Mouse (Mus musculus) adrenal gland, postnatal 14 days (tissue): Measurements from ENCODE around the gene Med1. TPM values are rescaled to one million over a fixed set of nuclear protein-coding genes. Genes with fewer than 3 reads are reported as not detected.
"Not testable (repeated sequence)": the region's sequence is repeated elsewhere in the genome, so short reads cannot be mapped to it uniquely, and the experiment has no call there.

Experiments
- DNase-seq: peaks from one replicate; pipeline ENCODE4 v3.0.0; 2021; ENCODE audit warnings: mixed read lengths
- long read RNA-seq, 2 experiments: library from polyadenylated mRNA; stranded (forward); transcript quantifications; one replicate each; pipeline ENCODE4 v2.0.0; 2021
- total RNA-seq: library from RNA; stranded (reverse); gene quantifications from 2 replicates; pipeline ENCODE4 v1.2.3, GENCODE M21; 2021

The Med1 gene
- total RNA-seq = 52.3 and 58.3 TPM in 2 replicates
- long read RNA-seq, experiment 1, full-length matches to known transcripts = 5 of 18 reads
- long read RNA-seq, experiment 1, partial matches to known transcripts = 2 of 18 reads
- long read RNA-seq, experiment 1, other reads (novel, unspliced or antisense) = 11 of 18 reads
- long read RNA-seq, experiment 2, partial matches to known transcripts = 1 of 9 reads
- long read RNA-seq, experiment 2, other reads (novel, unspliced or antisense) = 6 of 9 reads

- peak; percentile 96 for DNase-seq
These were observed at the start of gene Med1 for GRCm38 (mm10) chr11:98192901-98193805. Gene Med1, minus strand, starts transcription at chr11:98193293.

GRCm38 (mm10) chr11:98238995-98239394 is 45.9 kb upstream of the Med1 start:
- DNase-seq = no peak

GRCm38 (mm10) chr11:98238416-98238815 is 45.3 kb upstream of the Med1 start:
- DNase-seq = no peak

- DNase-seq = no peak
These were observed 33.3 kb upstream of the Med1 start for GRCm38 (mm10) chr11:98226349-98226748.

GRCm38 (mm10) chr11:98213311-98213710 is 20.2 kb upstream of the Med1 start:
- DNase-seq = no peak

GRCm38 (mm10) chr11:98209661-98210060 is 16.6 kb upstream of the Med1 start:
- DNase-seq = not testable (repeated sequence)

GRCm38 (mm10) chr11:98206281-98206680 is 13.2 kb upstream of the Med1 start:
- DNase-seq = not testable (repeated sequence)

- DNase-seq = no peak
These were observed 12.4 kb upstream of the Med1 start for GRCm38 (mm10) chr11:98205463-98205862.

GRCm38 (mm10) chr11:98203931-98204421 is 10.9 kb upstream of the Med1 start:
- peak; percentile 22 for DNase-seq

GRCm38 (mm10) chr11:98203351-98203911 is 10.3 kb upstream of the Med1 start:
- DNase-seq = no peak

- DNase-seq = peak; percentile 97
These were observed 9.7 kb upstream of the Med1 start, which contains the start of gene Cdk12 for GRCm38 (mm10) chr11:98202641-98203350. Gene Cdk12, plus strand, starts transcription at chr11:98203059.

- peak; percentile 50 for DNase-seq
These were observed 8.9 kb upstream of the Med1 start for GRCm38 (mm10) chr11:98201791-98202640.

GRCm38 (mm10) chr11:98190820-98191219 is 2.3 kb downstream of the Med1 start:
- DNase-seq = peak; percentile 24

GRCm38 (mm10) chr11:98187640-98188395 is 5.3 kb downstream of the Med1 start:
- peak; percentile 35 for DNase-seq

- not testable (repeated sequence) for DNase-seq
These were observed 10.9 kb downstream of the Med1 start for GRCm38 (mm10) chr11:98182149-98182548.

GRCm38 (mm10) chr11:98168400-98168799 is 24.7 kb downstream of the Med1 start:
- DNase-seq = no peak

GRCm38 (mm10) chr11:98155094-98155493 is 38.0 kb downstream of the Med1 start:
- DNase-seq = no peak

GRCm38 (mm10) chr11:98150625-98151156 is 42.4 kb downstream of the Med1 start:
- DNase-seq = no peak

GRCm38 (mm10) chr11:98149786-98150624 is 43.1 kb downstream of the Med1 start, which contains the start of gene Fbxl20:
Gene Fbxl20, minus strand, starts transcription at chr11:98150403.
- peak; percentile 96 for DNase-seq
